Mouse (Mus musculus) lung, adult 2 months (tissue): ENCODE data around the gene Olfml2a.

Experiments used
- CTCF ChIP-seq: fragments of 200-500 bp; IDR thresholded peaks from 2 replicates; pipeline ENCODE4 v1.5.1; 2011; ENCODE audit warnings: mild to moderate bottlenecking, low read length, control low read depth; ENCODE audit not compliant: insufficient read depth
- POLR2A ChIP-seq: fragments of 200-500 bp; IDR thresholded peaks from 2 replicates; pipeline ENCODE4 v1.6.1; 2011; ENCODE audit warnings: low read depth, mild to moderate bottlenecking, control low read depth, low read length, borderline replicate concordance; ENCODE audit errors: extremely low read depth

- no peak for TF ChIP-seq POLR2A
- no peak for TF ChIP-seq CTCF
Observed at GRCm38 (mm10) chr2:38999910-39000586, 68.3 kb downstream of the Olfml2a start.
